Mouse (Mus musculus): Measurements from ENCODE around the gene Arpc4. TPM values are rescaled to one million over a fixed set of nuclear protein-coding genes. Genes with fewer than 3 reads are reported as not detected.
"Not testable (repeated sequence)": the region's sequence is repeated elsewhere in the genome, so short reads cannot be mapped to it uniquely, and the experiment has no call there.

Gene Arpc4
- total RNA-seq (2015) (171 and 208 TPM in 2 replicates), total RNA-seq (2017) (306 and 331 TPM in 2 replicates)

DNA sequence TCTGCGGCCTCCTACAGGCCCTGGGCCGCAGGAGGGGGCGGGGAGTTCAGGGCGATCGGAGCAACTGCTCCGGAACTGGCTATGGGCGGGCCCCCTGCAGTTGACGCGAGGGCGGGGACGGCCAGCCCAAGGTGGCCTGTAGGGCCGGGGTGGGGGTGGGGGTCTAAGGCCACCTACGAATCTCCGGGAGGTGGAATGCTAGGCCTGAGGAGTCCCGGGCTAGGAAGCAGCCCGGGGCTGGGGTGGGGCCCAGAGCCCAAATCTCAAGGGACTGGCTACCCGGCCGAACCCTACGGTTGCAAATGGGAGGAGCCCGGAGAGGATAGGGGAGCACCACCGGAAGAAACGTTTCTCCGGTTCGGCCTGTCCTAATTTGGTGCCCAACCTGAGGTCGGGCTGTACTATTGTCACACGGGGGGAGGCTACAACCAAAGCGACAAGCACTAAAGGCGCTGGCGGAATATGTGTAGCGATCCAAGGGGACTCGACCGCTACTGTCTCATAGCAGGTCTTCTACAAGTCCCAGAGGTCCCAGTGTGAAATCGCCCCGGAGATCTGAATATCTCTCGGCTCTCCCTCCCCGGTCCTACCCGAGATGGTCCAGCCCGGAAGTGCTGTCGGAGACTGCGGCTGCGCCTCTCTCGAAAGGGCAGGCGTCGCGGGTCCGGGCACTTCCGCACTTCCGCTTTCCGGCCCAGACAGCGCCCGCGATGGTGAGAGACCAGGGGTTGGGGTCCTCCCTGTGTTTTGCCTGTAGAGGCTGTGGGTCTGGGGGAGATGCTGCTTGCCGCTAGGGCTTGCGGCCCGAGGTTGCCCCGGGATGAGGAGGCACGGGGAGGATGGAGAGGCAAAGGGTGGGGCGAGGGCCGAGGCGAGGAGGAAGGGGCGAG lies at the start of gene Arpc4, which contains the start of gene Tada3:
TSS of gene Arpc4 (plus strand) at position 620 of the 890 bp plus-strand sequence.
TSS of gene Tada3 (minus strand) at position 388 of the 890 bp plus-strand sequence.
- ATAC-seq (replicated peaks; ENCODE audit: poor library complexity) = peak; percentile 72

DNA sequence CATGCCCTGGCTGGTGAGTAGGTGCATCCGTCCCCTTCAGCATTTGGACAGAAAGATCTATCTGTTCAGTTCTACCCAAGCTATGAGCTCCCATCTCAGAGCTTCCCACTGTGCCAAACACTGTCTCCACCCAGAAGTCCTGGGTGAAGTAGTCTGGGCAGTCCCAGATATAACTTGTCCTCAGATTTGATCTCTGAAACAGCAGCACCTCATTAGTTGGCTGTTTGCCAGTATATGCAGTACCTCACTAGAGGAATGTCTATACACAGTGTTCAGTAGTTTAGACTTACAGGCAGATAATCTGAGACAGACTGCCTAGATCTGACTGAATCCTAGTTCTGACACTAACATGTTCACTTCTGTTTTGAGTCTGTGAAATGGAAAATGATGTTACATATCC lies 48.5 kb upstream of the Arpc4 start:
- no peak for ATAC-seq (replicated peaks; ENCODE audit: poor library complexity)

DNA sequence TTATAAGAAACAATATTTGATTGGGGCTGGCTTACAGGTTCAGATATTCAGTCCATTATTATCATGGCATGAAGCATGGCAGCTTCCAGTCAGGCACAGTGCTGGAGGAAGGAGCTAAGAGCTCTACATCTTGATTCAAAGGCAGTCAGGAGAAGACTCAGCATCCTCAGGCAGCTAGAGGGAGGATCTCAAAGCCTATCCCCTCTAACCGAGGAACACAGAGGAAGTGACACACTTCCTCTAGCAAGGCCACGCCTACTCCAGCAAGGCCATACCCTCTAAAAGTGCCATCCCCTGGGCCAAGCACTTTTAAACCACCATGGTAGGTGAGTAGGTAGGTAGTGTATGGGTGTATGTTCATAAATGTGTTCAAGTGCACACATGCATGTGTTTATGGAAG lies 47.4 kb upstream of the Arpc4 start:
- ATAC-seq (replicated peaks; ENCODE audit: poor library complexity) = peak; percentile 54

DNA sequence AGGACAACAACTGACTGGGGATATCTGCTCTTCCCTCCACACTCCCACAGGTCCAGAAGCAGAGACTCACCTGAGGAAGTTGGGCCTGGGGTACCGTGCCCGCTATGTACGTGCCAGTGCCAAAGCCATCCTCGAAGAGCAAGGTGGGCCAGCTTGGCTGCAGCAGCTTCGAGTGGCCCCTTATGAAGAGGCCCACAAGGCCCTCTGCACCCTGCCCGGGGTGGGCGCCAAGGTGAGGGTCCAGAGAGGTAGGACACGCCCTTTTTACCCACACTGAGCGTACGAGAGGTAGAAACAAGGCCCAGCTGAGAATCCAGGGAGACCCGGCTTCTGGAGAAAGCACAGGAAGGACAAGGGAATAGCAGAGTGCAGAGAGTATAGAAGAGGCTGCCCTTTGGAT lies 46.2 kb upstream of the Arpc4 start:
- no peak for ATAC-seq (replicated peaks; ENCODE audit: poor library complexity)

DNA sequence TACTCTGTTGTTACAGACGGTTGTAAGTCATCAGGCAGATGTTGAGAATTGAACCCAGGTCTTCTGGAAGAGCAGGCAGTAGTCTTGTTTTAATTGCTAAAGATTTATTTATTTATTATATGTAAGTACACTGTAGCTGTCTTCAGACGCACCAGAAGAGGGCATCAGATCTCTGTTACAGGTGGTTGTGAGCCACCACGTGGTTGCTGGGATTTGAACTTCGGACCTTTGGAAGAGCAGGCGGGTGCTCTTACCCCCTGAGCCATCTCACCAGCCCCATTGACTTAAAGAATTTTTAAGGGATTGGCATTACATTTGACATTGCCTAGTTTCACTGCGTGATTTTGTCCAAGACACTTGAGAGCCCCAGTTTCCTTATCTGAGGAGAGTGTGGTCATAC lies 45.2 kb upstream of the Arpc4 start:
- ATAC-seq (replicated peaks; ENCODE audit: poor library complexity) = not testable (repeated sequence)

DNA sequence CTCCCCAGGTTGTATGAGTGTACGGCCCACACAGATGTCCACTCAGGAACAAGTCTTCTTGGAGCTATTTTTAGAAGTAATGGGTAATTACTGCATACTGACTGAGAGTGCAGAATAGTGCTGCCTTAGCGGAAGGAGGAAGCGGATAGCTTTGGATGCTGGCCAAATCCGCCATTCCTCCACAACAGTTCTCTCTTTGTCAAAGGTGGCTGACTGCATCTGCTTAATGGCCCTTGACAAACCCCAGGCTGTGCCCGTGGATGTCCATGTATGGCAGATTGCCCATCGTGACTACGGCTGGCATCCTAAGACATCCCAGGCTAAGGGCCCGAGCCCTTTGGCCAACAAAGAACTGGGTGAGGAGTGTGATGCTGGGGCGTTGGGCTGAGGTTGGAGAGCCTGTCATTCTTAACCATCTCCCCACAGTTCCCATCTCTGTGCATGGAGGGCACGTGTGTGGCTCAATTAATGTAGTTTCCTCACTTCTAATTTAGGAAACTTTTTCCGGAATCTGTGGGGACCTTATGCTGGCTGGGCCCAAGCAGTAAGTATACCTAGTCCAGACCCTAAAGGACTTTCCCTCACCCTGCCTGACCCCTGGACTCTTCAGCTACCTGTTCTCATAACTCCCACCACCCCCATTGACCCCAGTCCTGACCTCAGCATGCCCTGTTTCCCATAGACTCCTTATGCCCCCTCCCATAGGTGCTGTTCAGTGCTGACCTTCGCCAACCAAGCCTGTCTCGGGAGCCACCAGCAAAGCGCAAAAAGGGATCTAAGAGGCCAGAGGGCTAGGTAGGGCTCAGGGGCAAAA lies 44.6 kb upstream of the Arpc4 start:
- ATAC-seq (replicated peaks; ENCODE audit: poor library complexity) = no peak

DNA sequence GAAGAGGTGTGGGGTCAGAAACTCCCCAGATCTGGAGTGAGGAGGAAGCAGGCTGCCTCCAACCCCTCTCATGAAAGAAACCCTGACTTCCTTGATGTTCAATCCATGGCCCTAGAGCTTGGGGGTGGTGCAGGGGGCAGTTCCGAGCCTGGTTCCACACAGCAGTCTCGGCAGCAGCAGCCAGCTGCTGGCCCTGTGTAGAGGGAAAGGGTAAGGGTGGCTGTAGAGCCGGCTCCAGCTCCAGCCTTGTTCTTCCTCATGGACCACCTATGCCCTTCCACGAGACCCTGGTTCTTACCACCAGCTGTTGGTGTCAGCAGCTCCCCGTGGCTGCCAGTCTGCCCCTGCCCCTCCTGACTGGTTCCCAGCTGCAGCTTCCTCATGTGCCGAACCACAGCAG lies 43.7 kb upstream of the Arpc4 start:
- ATAC-seq (replicated peaks; ENCODE audit: poor library complexity) = no peak

DNA sequence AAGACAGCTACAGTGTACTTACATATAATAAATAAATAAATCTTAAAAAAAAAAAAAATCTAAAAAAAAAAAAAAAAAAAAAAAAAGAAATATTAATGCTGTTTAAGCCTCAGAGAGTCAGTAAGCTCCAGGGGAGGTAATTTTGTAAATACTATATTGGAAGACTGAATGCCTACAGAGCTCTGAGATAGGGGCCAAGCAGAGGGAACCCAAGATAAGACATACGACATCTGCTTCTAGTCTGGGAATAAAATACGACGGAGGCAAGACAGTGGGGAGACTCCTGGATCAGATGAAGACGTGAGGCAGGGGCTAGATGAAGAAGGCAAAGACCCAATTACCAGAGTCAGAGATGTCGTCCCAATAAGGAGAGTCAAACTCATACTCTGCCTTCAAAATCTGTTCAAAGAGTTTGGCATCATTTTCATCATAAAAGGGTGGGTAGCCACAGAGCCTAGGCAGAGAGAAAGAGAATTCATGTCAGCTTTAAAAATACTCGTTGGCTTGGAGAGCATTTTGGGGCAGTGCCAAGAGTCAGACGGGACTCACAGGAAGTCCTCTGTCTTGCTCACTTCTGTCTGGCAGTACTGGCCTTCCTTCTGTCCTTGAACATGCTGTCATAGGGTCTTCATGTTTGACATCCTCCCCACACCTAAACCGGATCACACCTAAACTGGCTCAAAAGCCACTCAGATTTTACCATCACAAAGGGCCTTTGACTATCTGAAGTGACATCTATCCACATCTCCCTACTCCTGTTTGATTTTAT lies 40.9 kb upstream of the Arpc4 start:
- ATAC-seq (replicated peaks; ENCODE audit: poor library complexity) = no peak

DNA sequence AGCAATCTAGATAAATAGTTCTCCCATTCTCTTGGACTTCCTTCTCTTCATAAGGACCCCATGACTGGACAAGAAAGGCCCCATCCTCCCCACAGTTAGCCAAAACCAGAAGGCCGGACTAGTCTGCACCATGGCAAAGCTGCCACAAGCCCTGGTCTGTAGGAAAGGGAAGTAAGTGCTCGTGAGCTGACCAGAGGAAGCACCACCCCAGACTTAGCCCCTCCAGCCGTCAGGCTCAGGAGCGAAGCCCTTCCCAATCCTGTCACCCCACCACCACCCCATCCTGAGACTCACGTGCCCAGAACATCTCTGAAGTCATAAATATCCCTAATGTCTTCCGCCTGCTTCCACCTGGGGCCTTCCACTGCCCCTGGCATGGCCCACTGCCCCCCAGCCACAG lies 36.3 kb upstream of the Arpc4 start:
- peak; percentile 59 for ATAC-seq (replicated peaks; ENCODE audit: poor library complexity)

DNA sequence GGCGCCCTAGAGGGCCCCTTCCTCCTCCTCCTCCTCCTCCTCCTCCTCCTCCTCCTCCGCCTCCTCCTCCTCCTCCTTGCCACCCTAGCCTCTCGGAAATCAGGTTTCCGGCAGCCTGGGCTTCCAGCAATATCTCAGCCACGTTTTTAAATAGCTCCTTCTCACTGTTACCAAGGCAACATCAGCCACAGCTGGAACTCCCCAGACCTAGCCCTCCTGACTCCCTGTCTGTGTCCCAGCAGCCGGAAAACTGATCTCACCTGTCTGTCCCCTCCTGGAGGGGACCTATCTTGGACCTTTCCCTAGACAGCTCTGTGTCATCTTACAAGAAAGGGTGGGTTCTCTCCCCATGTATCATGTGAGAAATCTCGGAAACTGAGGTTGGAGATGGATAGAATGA lies 35.6 kb upstream of the Arpc4 start:
- no peak for ATAC-seq (replicated peaks; ENCODE audit: poor library complexity)

DNA sequence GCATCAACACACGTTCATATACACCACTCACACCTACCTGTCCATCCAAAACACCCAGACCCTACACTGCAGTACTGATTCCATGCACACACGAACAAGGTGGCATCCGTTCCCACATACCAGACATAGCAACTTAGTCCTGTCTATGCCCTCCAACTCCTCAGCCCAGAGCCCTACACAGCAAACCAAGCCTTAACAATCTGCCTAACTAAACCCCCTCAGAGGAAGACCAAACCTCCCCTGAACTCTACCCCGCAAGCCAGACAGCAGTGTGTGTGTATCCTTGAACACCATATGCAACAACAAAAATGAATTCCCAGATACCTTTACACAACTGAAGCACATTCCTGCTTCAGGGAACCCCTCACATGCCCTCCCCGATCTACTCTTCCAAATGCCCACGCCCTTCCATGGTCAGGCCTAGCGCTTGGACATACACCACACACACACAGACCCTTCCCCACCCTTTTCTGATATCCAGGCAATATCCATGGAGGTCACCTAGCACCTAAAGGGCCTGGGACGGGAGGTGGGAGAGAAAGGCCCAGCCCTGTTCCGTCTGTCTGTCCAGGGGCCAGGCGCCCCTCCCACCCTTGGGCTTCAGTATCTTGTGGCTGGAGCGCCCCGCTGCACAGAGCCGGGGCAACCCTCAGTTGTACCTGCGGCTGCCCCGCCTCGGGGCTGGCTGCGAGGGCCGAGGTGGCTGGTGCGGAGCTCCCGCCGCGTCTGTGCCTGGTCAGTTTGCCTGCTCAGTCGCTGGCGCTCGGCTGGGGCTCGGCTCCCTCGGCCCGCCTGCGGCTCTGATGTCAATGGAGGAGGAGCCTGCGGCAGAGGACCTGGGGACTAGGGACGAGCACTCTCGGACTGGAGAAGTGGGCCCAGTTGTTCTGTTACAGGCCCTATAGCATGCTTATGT lies 34.5 kb upstream of the Arpc4 start, which contains the start of gene Camk1:
TSS of gene Camk1 (minus strand) at position 808 of the 916 bp plus-strand sequence.
- peak; percentile 85 for ATAC-seq (replicated peaks; ENCODE audit: poor library complexity)

DNA sequence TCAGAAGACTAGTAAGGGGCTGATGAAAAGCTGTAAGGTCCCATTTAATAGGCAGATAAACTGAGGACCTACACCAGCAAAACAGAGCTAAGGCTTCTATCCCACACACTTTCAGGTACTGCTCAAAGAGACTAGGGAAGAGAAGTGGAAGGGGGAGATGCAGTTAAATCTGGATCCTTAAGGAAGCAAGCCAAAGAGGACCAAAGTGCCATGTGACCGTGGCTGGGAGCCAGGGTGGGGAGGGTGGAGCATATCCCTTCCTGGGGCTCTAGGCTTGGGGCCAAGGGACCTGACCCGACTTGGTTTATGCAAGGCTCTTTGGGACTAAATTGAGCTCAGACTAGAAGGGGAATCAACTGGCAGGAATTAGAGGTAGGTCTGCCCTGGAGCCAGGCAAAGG lies 33.6 kb upstream of the Arpc4 start:
- ATAC-seq (replicated peaks; ENCODE audit: poor library complexity) = no peak

DNA sequence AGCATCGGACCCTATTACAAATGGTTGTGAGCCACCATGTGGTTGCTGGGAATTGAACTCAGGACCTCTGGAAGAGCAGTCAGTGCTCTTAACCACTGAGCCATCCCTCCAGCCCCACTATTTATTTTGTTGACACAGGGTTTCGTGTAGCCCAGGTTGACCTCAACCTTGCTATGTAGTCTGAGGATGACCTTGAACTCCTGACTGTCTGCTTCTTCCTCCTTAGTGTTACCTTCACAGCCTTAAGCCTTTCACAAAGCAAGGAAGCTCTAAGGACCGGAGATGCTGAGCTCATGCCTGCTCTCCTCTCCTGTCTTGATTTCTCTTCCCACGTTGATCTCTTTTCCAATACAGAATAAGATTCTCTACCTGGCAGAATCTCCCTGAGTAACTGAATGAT lies 31.0 kb upstream of the Arpc4 start:
- no peak for ATAC-seq (replicated peaks; ENCODE audit: poor library complexity)

DNA sequence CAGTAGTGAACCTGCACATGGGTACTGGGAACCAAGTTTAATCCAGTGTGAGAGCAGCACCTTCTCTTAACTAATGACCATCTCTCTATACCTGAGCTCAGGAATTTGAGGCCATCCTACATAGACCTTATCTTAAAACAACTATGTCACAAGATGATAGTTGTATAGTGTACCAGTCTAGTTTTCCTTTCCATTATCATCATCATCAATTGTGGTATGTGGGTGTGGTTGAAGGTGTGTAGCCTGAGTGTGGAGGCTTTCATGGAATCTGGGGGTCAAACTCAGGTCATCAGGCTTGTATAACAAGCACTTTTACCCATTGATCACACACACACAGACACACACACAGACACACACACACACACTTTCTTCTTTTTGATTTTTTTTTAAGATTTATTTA lies 27.4 kb upstream of the Arpc4 start:
- no peak for ATAC-seq (replicated peaks; ENCODE audit: poor library complexity)

DNA sequence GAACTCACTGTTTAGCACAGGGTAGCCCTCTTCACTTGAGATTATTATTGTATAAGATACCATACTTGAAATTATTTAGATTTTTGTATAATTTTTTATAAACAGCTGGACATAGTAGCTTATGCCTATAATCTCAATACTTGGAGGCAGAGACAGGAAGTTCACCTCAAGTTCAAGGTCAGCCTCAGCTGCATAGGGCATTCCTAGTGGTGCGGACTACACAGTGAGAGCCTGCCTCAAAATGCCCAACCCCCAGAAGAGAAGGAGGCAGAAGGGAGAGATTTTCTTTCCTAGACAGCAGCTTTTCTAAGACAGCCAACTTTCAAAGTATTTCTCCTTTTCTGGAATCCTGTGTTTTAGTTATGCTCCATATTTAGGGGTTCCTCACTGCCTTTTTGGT lies 26.8 kb upstream of the Arpc4 start:
- ATAC-seq (replicated peaks; ENCODE audit: poor library complexity) = no peak

DNA sequence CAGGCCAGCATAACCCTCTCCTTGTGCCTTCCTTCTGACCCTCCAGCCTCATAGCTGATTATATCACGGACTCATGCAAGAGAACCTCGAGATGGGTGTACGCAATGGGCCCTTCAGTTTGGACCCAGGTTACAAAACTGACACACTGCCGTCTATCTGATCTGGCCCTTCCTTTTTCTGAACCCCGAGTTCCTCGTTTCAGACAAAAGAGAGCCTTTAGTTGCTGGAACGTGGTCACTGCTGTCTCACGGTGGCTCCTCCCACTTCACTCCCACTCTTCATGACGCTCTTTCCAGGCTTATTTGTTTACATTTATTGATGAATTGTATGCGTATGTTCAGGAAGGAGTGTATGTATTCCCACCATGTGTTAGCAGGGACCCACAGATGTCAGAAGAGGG lies 26.3 kb upstream of the Arpc4 start:
- peak; percentile 83 for ATAC-seq (replicated peaks; ENCODE audit: poor library complexity)

DNA sequence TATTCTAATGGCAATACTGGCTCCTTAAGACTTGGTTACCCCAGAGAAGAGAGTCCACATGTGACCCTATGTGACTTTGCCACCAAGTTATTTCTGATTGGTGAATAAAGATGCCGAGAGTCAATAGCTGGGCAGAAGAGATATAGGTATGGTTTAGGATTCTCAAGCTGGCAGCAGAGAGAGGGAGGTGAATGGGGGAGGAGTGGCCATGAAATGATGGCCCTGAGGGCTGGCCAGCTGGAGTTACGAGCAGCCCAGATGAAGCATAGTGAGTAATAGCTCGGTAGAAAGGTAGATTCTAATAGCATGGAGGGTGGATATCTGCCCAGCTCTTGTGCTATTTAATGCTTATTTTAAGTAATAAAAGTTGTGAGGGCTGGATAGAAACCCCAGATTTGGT lies 25.1 kb upstream of the Arpc4 start:
- ATAC-seq (replicated peaks; ENCODE audit: poor library complexity) = no peak

DNA sequence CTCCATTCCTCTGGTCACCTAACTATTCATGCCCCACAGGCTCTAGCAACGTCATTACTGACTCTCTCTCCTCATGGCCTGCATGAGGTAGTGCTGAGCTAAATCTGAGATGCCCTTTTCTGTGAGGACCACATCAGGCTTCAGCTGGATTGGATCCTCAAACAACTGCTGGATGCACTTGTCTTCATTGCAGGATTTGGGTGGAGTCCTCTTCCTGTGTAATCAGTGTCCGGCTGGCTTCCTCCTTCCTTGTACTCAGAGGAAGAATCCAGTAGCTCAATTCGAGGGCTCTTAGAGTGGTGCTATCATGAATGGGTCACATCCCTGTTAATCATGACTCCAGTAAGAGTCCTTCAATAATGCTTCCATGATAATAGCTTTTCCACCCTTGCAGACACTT lies 24.2 kb upstream of the Arpc4 start:
- no peak for ATAC-seq (replicated peaks; ENCODE audit: poor library complexity)

DNA sequence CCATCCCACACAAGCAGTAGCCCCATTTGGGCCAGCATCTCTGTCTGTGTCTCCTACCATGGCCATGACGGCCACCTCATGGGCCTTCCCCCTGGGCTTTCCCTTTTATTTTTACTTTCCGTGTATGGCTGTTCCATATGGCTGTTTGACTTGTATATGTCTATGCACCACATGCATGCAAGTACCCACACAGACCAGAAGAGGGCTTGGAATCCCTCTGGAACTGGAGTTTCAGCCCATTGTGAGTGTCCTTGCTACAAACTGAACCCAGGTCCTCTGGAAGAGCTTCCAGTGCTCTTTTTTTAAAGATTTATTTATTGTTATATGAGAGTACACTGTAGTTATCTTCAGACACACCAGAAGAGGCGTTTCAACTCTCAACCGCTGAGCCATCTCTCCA lies 16.4 kb upstream of the Arpc4 start:
- no peak for ATAC-seq (replicated peaks; ENCODE audit: poor library complexity)

DNA sequence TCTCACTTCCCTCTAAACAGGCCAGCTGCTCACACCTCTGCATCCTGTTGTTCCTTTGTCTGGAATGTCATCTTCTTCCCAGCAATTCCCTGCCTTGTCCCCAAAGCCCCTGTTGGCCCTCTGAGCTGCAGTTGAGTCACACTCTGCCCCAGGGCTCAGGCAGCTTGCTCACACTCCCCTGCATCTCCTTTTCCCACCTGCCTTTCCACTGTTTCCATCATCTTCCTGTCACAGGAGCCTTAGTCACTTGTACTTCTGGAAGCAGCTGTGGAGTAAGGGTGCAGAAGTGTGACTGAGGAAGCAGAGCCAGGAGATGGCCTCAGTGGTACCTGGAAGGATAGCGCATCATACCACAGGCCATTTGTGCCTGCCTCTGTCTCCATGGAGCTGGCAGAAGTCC lies 15.7 kb upstream of the Arpc4 start:
- no peak for ATAC-seq (replicated peaks; ENCODE audit: poor library complexity)
